Mouse (Mus musculus): Measurements from ENCODE around the gene Arpc2.
A peak's percentile ranks its signal among the peaks of the same experiment; 100 is the strongest.

Gene Arpc2

GRCm38 (mm10) chr1:74302229-74302628 lies 66.3 kb downstream of the Arpc2 start:
- DNase-seq (ENCODE audit: low spot score) = no peak

GRCm38 (mm10) chr1:74302835-74303234 lies 67.0 kb downstream of the Arpc2 start:
- no peak for DNase-seq (ENCODE audit: low spot score)

GRCm38 (mm10) chr1:74303509-74304338 lies 67.8 kb downstream of the Arpc2 start:
- peak; percentile 85 for DNase-seq (ENCODE audit: low spot score)

- no peak for DNase-seq (ENCODE audit: low spot score)
These were observed 68.5 kb downstream of the Arpc2 start for GRCm38 (mm10) chr1:74304339-74304790.

GRCm38 (mm10) chr1:74304946-74305345 lies 69.1 kb downstream of the Arpc2 start:
- DNase-seq (ENCODE audit: low spot score) = no peak

GRCm38 (mm10) chr1:74305522-74305921 lies 69.6 kb downstream of the Arpc2 start, which contains the start of gene Tmbim1:
Gene Tmbim1 (minus strand): TSS chr1:74305622.
- DNase-seq (ENCODE audit: low spot score) = no peak

- DNase-seq (ENCODE audit: low spot score) = no peak
These were observed 71.3 kb downstream of the Arpc2 start for GRCm38 (mm10) chr1:74307146-74307545.

GRCm38 (mm10) chr1:74308001-74308964 lies 72.4 kb downstream of the Arpc2 start:
- DNase-seq (ENCODE audit: low spot score) = no peak

GRCm38 (mm10) chr1:74309767-74310166 lies 73.9 kb downstream of the Arpc2 start:
- no peak for DNase-seq (ENCODE audit: low spot score)

GRCm38 (mm10) chr1:74313049-74313692 lies 77.3 kb downstream of the Arpc2 start:
- DNase-seq (ENCODE audit: low spot score) = no peak

- DNase-seq (ENCODE audit: low spot score) = no peak
These were observed 78.9 kb downstream of the Arpc2 start for GRCm38 (mm10) chr1:74314796-74315195.

GRCm38 (mm10) chr1:74316114-74316827 lies 80.4 kb downstream of the Arpc2 start:
- DNase-seq (ENCODE audit: low spot score) = no peak

All from ovary, postnatal 36 days (tissue).